In the genomic region with DNA sequence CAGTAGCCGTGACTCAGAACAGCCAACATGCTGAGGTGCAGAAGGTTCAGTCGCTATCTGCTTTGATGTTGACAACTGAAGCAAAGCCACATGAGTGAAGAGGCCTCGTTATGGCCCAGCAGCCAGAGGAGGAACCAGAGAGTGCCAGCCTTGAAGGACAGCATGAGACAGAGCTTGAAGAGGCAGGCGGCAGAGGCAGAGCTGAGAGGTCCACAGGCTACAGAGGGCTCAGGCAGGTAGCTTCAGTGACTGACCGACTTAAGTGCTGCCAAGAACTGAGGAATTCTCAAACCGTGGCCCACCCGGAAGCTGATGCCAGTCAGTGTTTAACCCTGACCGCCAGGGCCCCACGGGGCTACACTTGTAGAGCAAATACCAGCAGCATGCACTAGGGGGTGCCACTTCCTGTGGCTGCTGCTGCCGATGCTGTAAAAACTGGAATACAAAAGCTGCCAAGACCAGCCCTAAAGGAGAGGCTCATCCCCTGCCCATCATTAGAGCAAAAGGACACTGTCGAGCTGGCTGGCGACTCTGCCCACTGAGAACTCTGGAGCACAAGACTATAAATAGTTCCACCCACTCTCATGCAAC, we compare ENCODE assay signal across 8 mouse cellular contexts. TPM values are rescaled to one million over a fixed set of nuclear protein-coding genes. Genes with fewer than 3 reads are reported as not detected.
DNase-seq lines count a peak whose midpoint lies in the region; ATAC-seq and TF ChIP-seq lines count a peak whose summit lies in the region.

No protein-coding gene starts in this region.

- H3K4me3 ChIP-seq in midbrain, embryonic 13.5 days (replicated peaks) = no peak overlapping the region
- H3K4me3 ChIP-seq in midbrain, embryonic 16.5 days (ENCODE audit: low read depth, low read length) = no peak overlapping the region
- H3K4me3 ChIP-seq in hindbrain, embryonic 14.5 days (replicated peaks; ENCODE audit: low read length) = no peak overlapping the region
- no peak overlapping the region for H3K4me3 ChIP-seq in stomach, postnatal 0 days (ENCODE audit: low read depth, low read length)

- DNase-seq in adrenal gland, adult 18-20 months (ENCODE audit: low spot score in 2 of 2) = peak; percentile 53 to 66
- DNase-seq in adrenal gland, postnatal 4 days (ENCODE audit: low spot score in 2 of 2) = no peak
- peak; percentile 42 for DNase-seq in cerebellum, adult 9-11 months
- DNase-seq in hindbrain, embryonic 14.5 days (ENCODE audit: low spot score) = peak; percentile 40
- DNase-seq in lung, postnatal 25 days (ENCODE audit: low spot score) = peak; percentile 64
- peak; percentile 64 for DNase-seq in stomach, postnatal 0 days (ENCODE audit: low spot score)

- no peak overlapping the region for H3K4me2 ChIP-seq in midbrain, embryonic 13.5 days (replicated peaks)
- H3K4me2 ChIP-seq in midbrain, embryonic 16.5 days (ENCODE audit: low read length) = no peak overlapping the region
- no peak overlapping the region for H3K4me2 ChIP-seq in hindbrain, embryonic 14.5 days (replicated peaks)
- H3K4me2 ChIP-seq in stomach, postnatal 0 days (replicated peaks; ENCODE audit: low read depth) = no peak overlapping the region

- WGBS in midbrain, embryonic 13.5 days = 72% methylated on average over 12 of the region's 12 CpGs
- WGBS in midbrain, embryonic 16.5 days = 55% methylated on average over 12 of the region's 12 CpGs
- 67% methylated on average over 12 of the region's 12 CpGs for WGBS in hindbrain, embryonic 14.5 days
- 60% methylated on average over 12 of the region's 12 CpGs for WGBS in stomach, postnatal 0 days

- TF ChIP-seq EP300 in stomach, postnatal 0 days (optimal IDR thresholded peaks at IDR 0.05) = no peak

- no peaks in the 10 kb centered on the region for H3K27me3 ChIP-seq in midbrain, embryonic 13.5 days
- H3K27me3 ChIP-seq in midbrain, embryonic 16.5 days (ENCODE audit: control insufficient read depth, insufficient read depth, low read depth, low read length) = no peaks in the 10 kb centered on the region
- no peaks in the 10 kb centered on the region for H3K27me3 ChIP-seq in hindbrain, embryonic 14.5 days (ENCODE audit: control insufficient read depth, insufficient read depth, low read length)
- no peaks in the 10 kb centered on the region for H3K27me3 ChIP-seq in stomach, postnatal 0 days (ENCODE audit: control insufficient read depth, insufficient read depth, low read length)

- H3K27ac ChIP-seq in midbrain, embryonic 13.5 days = peak overlapping the region; percentile 53; the same call in 1 of the 2 replicates
- no peak overlapping the region for H3K27ac ChIP-seq in midbrain, embryonic 16.5 days (ENCODE audit: low read length)
- no peak overlapping the region for H3K27ac ChIP-seq in hindbrain, embryonic 14.5 days
- no peak overlapping the region for H3K27ac ChIP-seq in stomach, postnatal 0 days (replicated peaks)

- no peaks in the 10 kb centered on the region for H3K36me3 ChIP-seq in midbrain, embryonic 13.5 days
- H3K36me3 ChIP-seq in midbrain, embryonic 16.5 days (ENCODE audit: control insufficient read depth, insufficient read depth, low read length) = no peaks in the 10 kb centered on the region
- H3K36me3 ChIP-seq in hindbrain, embryonic 14.5 days (replicated peaks; ENCODE audit: control insufficient read depth, insufficient read depth) = no peaks in the 10 kb centered on the region
- no peaks in the 10 kb centered on the region for H3K36me3 ChIP-seq in stomach, postnatal 0 days (ENCODE audit: control insufficient read depth, insufficient read depth, low read length)

- TF ChIP-seq CTCF in stomach, postnatal 0 days (IDR thresholded peaks at IDR 0.05; ENCODE audit: low read depth) = peak; percentile 89

- peaks cover 8% of the 10 kb centered on the region for H3K4me1 ChIP-seq in midbrain, embryonic 13.5 days (replicated peaks)
- peaks cover 6% of the 10 kb centered on the region; the same call in 1 of the 2 replicates for H3K4me1 ChIP-seq in midbrain, embryonic 16.5 days (ENCODE audit: control insufficient read depth, insufficient read depth, low read length)
- H3K4me1 ChIP-seq in hindbrain, embryonic 14.5 days (replicated peaks; ENCODE audit: control insufficient read depth, insufficient read depth, low read length) = no peaks in the 10 kb centered on the region
- no peaks in the 10 kb centered on the region for H3K4me1 ChIP-seq in stomach, postnatal 0 days (replicated peaks; ENCODE audit: control insufficient read depth, insufficient read depth)

- H3K9me3 ChIP-seq in midbrain, embryonic 13.5 days = peaks cover 11% of the 10 kb centered on the region
- peaks cover 4% of the 10 kb centered on the region; the same call in 1 of the 2 replicates for H3K9me3 ChIP-seq in midbrain, embryonic 16.5 days (replicated peaks; ENCODE audit: control insufficient read depth, low read length, poor library complexity, severe bottlenecking)
- H3K9me3 ChIP-seq in hindbrain, embryonic 14.5 days (ENCODE audit: control insufficient read depth, low read length) = peaks cover 11% of the 10 kb centered on the region; the same call in 1 of the 2 replicates
- no peaks in the 10 kb centered on the region for H3K9me3 ChIP-seq in stomach, postnatal 0 days (ENCODE audit: control insufficient read depth, low read length)

- ATAC-seq in midbrain, embryonic 13.5 days = peak; percentile 63
- ATAC-seq in midbrain, embryonic 16.5 days = no peak
- ATAC-seq in hindbrain, embryonic 14.5 days (ENCODE audit: low FRiP score) = no peak
- peak; percentile 72 for ATAC-seq in stomach, postnatal 0 days (ENCODE audit: low FRiP score, low TSS enrichment)

- no peak overlapping the region for H3K9ac ChIP-seq in midbrain, embryonic 13.5 days (replicated peaks)
- H3K9ac ChIP-seq in midbrain, embryonic 16.5 days (ENCODE audit: low read depth, low read length) = no peak overlapping the region
- no peak overlapping the region for H3K9ac ChIP-seq in hindbrain, embryonic 14.5 days
- no peak overlapping the region for H3K9ac ChIP-seq in stomach, postnatal 0 days (ENCODE audit: low read length)

RNA-seq across cellular contexts. Expression of a gene that starts 59.1 kb away (rescaled TPM):
- 1 to 10 TPM; 2.9 to 6.3 TPM for total RNA-seq in adrenal gland, adult 18-20 months (2021)
- 1 to 10 TPM; 5.0 to 5.2 TPM for total RNA-seq in adrenal gland, postnatal 4 days (2021)
- 4.9 and 5.1 TPM in 2 replicates for polyA plus RNA-seq in midbrain, embryonic 13.5 days (2015; fragmentation: Nextera tagmentation; extraction: Ambion mirVana)
- 4.9 and 7.1 TPM in 2 replicates for polyA plus RNA-seq in midbrain, embryonic 16.5 days (2015; fragmentation: Nextera tagmentation; extraction: Ambion mirVana)
- 5.8 and 6.4 TPM in 2 replicates for polyA plus RNA-seq in hindbrain, embryonic 14.5 days (2014; fragmentation: Nextera tagmentation; extraction: Ambion mirVana)
- polyA plus RNA-seq in stomach, postnatal 0 days (2015; fragmentation: Nextera tagmentation; extraction: Ambion mirVana) = 1.8 and 2.3 TPM in 2 replicates

Comparison
In these comparisons a context has a peak if more than half of its experiments do, and no peak if none do; other contexts are left out.
1. DNase-seq: peak in adrenal gland, adult 18-20 months (2 of 2), cerebellum, adult 9-11 months (single experiment), hindbrain, embryonic 14.5 days (single experiment), lung, postnatal 25 days (single experiment) and stomach, postnatal 0 days (single experiment); none in adrenal gland, postnatal 4 days (0 of 2).
2. ATAC-seq: peak in midbrain, embryonic 13.5 days (single experiment) and stomach, postnatal 0 days (single experiment); none in midbrain, embryonic 16.5 days (single experiment) and hindbrain, embryonic 14.5 days (single experiment).